Mouse (Mus musculus): ENCODE measurements around the gene Myt1l. TPM values are rescaled to one million over a fixed set of nuclear protein-coding genes. Genes with fewer than 3 reads are reported as not detected.

The Myt1l gene
- polyA plus RNA-seq, 1 experiment from 2014 or later, result 1.2 TPM

DNA sequence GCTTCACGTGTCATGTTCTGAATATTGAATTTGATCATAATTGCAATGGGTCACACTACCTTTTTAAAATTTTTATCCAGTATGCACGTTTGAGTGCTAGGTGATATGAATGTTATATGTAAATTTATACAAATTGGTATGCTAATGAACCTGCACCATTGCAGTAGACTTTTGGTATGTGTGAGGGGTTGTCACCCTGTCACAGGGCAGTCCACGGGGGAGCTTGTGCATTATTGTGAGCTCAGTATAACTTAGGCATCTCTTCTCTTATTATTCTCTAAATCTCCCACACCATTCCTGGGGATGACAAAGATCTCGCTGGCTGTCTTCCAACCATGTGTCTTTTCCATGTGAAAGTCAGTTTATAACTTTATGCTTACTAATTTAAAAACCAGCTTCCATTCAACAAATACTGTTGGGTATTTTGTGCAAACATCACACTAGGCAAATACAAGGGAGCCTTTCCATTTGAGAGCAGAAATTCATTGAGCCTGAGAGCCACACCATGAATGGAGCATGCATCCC, 222.5 kb downstream of the Myt1l start:
- 79% methylated on average over 4 of the region's 4 CpGs for WGBS
- ATAC-seq, result no peak
- TF ChIP-seq CTCF (IDR thresholded peaks at IDR 0.05; ENCODE audit: low read depth), result no peak
- Histone ChIP-seq H3K36me3 (ENCODE audit: control insufficient read depth, insufficient read depth) (no peaks in the 10 kb centered on the region), H3K27ac (ENCODE audit: low read depth, low read length) (no peak overlapping the region), H3K9ac (ENCODE audit: low read depth, low read length) (no peak overlapping the region), H3K27me3 (replicated peaks; ENCODE audit: control insufficient read depth, insufficient read depth, low read length) (no peaks in the 10 kb centered on the region), H3K9me3 (ENCODE audit: control insufficient read depth) (no peaks in the 10 kb centered on the region), H3K4me1 (replicated peaks; ENCODE audit: control insufficient read depth, insufficient read depth, low read length) (no peaks in the 10 kb centered on the region), H3K4me3 (ENCODE audit: low read depth, low read length) (no peak overlapping the region), H3K4me2 (replicated peaks; ENCODE audit: low read depth) (no peak overlapping the region)

- 81% methylated on average over 5 of the region's 5 CpGs for WGBS
- H3K4me1 ChIP-seq (replicated peaks; ENCODE audit: control insufficient read depth, insufficient read depth, low read length), result no peaks in the 10 kb centered on the region
- H3K27me3 ChIP-seq (replicated peaks; ENCODE audit: control insufficient read depth, insufficient read depth, low read length), result no peaks in the 10 kb centered on the region
- H3K27ac ChIP-seq (ENCODE audit: low read depth, low read length), result no peak overlapping the region
- H3K4me3 ChIP-seq (ENCODE audit: low read depth, low read length), result no peak overlapping the region
- no peak for TF ChIP-seq CTCF (IDR thresholded peaks at IDR 0.05; ENCODE audit: low read depth)
- no peak overlapping the region for H3K9ac ChIP-seq (ENCODE audit: low read depth, low read length)
- H3K4me2 ChIP-seq (replicated peaks; ENCODE audit: low read depth), result no peak overlapping the region
- no peaks in the 10 kb centered on the region for H3K36me3 ChIP-seq (ENCODE audit: control insufficient read depth, insufficient read depth)
- H3K9me3 ChIP-seq (ENCODE audit: control insufficient read depth), result no peaks in the 10 kb centered on the region
- no peak for ATAC-seq
Observed at GRCm38 (mm10) chr12:29755086-29755871, 227.1 kb downstream of the Myt1l start.

DNA sequence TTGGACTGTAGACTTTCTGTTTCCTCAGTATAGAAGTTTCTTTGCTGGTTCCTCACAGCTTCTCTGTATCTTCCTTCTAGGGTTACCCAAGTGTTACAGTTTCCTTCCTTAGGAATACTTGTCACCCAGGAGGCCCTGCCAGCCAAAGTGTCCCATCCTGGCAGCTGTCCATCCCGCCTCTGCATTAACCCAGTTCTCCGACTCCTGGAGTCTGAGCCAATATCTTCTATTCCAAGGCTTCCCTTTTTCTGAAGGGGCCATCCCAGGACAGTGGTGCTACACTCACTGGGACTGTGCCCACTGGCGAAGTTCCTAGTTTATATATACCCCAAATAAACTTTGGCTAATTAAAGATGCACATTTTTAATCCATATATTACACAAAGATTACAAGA, 227.7 kb downstream of the Myt1l start:
- no peaks in the 10 kb centered on the region for H3K9me3 ChIP-seq (ENCODE audit: control insufficient read depth)
- H3K27ac ChIP-seq (ENCODE audit: low read depth, low read length), result no peak overlapping the region
- H3K4me1 ChIP-seq (replicated peaks; ENCODE audit: control insufficient read depth, insufficient read depth, low read length), result no peaks in the 10 kb centered on the region
- no peak overlapping the region for H3K9ac ChIP-seq (ENCODE audit: low read depth, low read length)
- H3K4me2 ChIP-seq (replicated peaks; ENCODE audit: low read depth), result no peak overlapping the region
- 77% methylated on average over 3 of the region's 3 CpGs for WGBS
- TF ChIP-seq CTCF (IDR thresholded peaks at IDR 0.05; ENCODE audit: low read depth), result no peak
- H3K4me3 ChIP-seq (ENCODE audit: low read depth, low read length), result no peak overlapping the region
- H3K36me3 ChIP-seq (ENCODE audit: control insufficient read depth, insufficient read depth), result no peaks in the 10 kb centered on the region
- no peak for ATAC-seq
- H3K27me3 ChIP-seq (replicated peaks; ENCODE audit: control insufficient read depth, insufficient read depth, low read length), result no peaks in the 10 kb centered on the region

DNA sequence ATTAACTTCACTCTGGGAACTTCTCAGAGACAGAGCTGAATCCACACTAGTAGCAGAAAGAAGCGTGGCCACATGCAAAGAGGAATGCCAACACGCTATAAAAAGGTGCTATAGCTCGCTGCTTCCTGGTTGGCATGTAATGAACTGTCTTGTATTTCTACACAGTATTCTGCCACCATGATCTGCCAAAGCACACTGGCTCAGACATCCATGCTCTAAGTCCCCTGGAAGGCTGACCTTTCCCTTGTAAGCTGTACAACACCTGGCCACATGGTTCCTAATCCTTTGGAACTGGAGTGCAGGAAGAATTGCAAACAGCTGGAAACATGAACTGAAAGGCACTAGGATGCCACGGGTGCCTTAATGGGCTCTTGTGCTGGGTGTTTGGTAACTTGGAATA, 232.4 kb downstream of the Myt1l start:
- no peaks in the 10 kb centered on the region for H3K9me3 ChIP-seq (ENCODE audit: control insufficient read depth)
- no peak overlapping the region for H3K9ac ChIP-seq (ENCODE audit: low read depth, low read length)
- H3K27ac ChIP-seq (ENCODE audit: low read depth, low read length), result no peak overlapping the region
- no peaks in the 10 kb centered on the region for H3K36me3 ChIP-seq (ENCODE audit: control insufficient read depth, insufficient read depth)
- no peaks in the 10 kb centered on the region for H3K4me1 ChIP-seq (replicated peaks; ENCODE audit: control insufficient read depth, insufficient read depth, low read length)
- ATAC-seq, result no peak
- H3K4me2 ChIP-seq (replicated peaks; ENCODE audit: low read depth), result no peak overlapping the region
- TF ChIP-seq CTCF (IDR thresholded peaks at IDR 0.05; ENCODE audit: low read depth), result no peak
- WGBS, result 80% methylated on average over 4 of the region's 4 CpGs
- H3K27me3 ChIP-seq (replicated peaks; ENCODE audit: control insufficient read depth, insufficient read depth, low read length), result no peaks in the 10 kb centered on the region
- H3K4me3 ChIP-seq (ENCODE audit: low read depth, low read length), result no peak overlapping the region

GRCm38 (mm10) chr12:29766158-29766557, 238.0 kb downstream of the Myt1l start:
- Histone ChIP-seq H3K4me1 (replicated peaks; ENCODE audit: control insufficient read depth, insufficient read depth, low read length) (no peaks in the 10 kb centered on the region), H3K4me3 (ENCODE audit: low read depth, low read length) (no peak overlapping the region), H3K9me3 (ENCODE audit: control insufficient read depth) (no peaks in the 10 kb centered on the region), H3K27ac (ENCODE audit: low read depth, low read length) (no peak overlapping the region), H3K36me3 (ENCODE audit: control insufficient read depth, insufficient read depth) (no peaks in the 10 kb centered on the region), H3K27me3 (replicated peaks; ENCODE audit: control insufficient read depth, insufficient read depth, low read length) (no peaks in the 10 kb centered on the region), H3K9ac (ENCODE audit: low read depth, low read length) (no peak overlapping the region), H3K4me2 (replicated peaks; ENCODE audit: low read depth) (no peak overlapping the region)
- ATAC-seq, result no peak
- no peak for TF ChIP-seq CTCF (IDR thresholded peaks at IDR 0.05; ENCODE audit: low read depth)
- 90% methylated on average over 1 of the region's 1 CpGs for WGBS

GRCm38 (mm10) chr12:29771791-29772190, 243.6 kb downstream of the Myt1l start:
- Histone ChIP-seq H3K36me3 (ENCODE audit: control insufficient read depth, insufficient read depth) (no peaks in the 10 kb centered on the region), H3K4me1 (replicated peaks; ENCODE audit: control insufficient read depth, insufficient read depth, low read length) (no peaks in the 10 kb centered on the region), H3K9me3 (ENCODE audit: control insufficient read depth) (no peaks in the 10 kb centered on the region), H3K4me3 (ENCODE audit: low read depth, low read length) (no peak overlapping the region), H3K9ac (ENCODE audit: low read depth, low read length) (no peak overlapping the region), H3K27ac (ENCODE audit: low read depth, low read length) (no peak overlapping the region), H3K4me2 (replicated peaks; ENCODE audit: low read depth) (no peak overlapping the region), H3K27me3 (replicated peaks; ENCODE audit: control insufficient read depth, insufficient read depth, low read length) (no peaks in the 10 kb centered on the region)
- WGBS, result 61% methylated on average over 3 of the region's 3 CpGs
- no peak for ATAC-seq
- TF ChIP-seq CTCF (IDR thresholded peaks at IDR 0.05; ENCODE audit: low read depth), result no peak

Measured in intestine, postnatal 0 days (tissue).